In genomic region chr19:4398630-4398948, GRCm38 (mm10) we compare ENCODE assay signal across 8 mouse cellular contexts. TPM values are rescaled to one million over a fixed set of nuclear protein-coding genes. Genes with fewer than 3 reads are reported as not detected.
DNase-seq lines count a peak whose midpoint lies in the region; ATAC-seq and TF ChIP-seq lines count a peak whose summit lies in the region.

No protein-coding gene starts in this region.

- H3K27me3 ChIP-seq in heart, embryonic 11.5 days (ENCODE audit: control insufficient read depth, insufficient read depth, low read length): no peaks in the 10 kb centered on the region
- no peaks in the 10 kb centered on the region; the same call in 1 of the 2 replicates for H3K27me3 ChIP-seq in ES-Bruce4 (ENCODE audit: control insufficient read depth, insufficient read depth, low read length, poor library complexity, severe bottlenecking)
- H3K27me3 ChIP-seq in forebrain, embryonic 16.5 days (replicated peaks; ENCODE audit: control insufficient read depth, insufficient read depth, low read length): no peaks in the 10 kb centered on the region
- H3K27me3 ChIP-seq in liver, embryonic 15.5 days: peaks cover 20% of the 10 kb centered on the region

- H3K9me3 ChIP-seq in heart, embryonic 11.5 days (replicated peaks; ENCODE audit: control insufficient read depth, low read length): no peaks in the 10 kb centered on the region
- H3K9me3 ChIP-seq in ES-Bruce4 (replicated peaks; ENCODE audit: control insufficient read depth, insufficient read depth, low read length, poor library complexity, severe bottlenecking): no peaks in the 10 kb centered on the region
- no peaks in the 10 kb centered on the region for H3K9me3 ChIP-seq in forebrain, embryonic 16.5 days (ENCODE audit: control insufficient read depth, low read length)
- H3K9me3 ChIP-seq in liver, embryonic 15.5 days (replicated peaks): no peaks in the 10 kb centered on the region

- WGBS in heart, embryonic 11.5 days (ENCODE audit: insufficient replicate concordance): 28% methylated on average over 8 of the region's 8 CpGs
- 32% methylated on average over 8 of the region's 8 CpGs for WGBS in forebrain, embryonic 16.5 days
- 26% methylated on average over 8 of the region's 8 CpGs for WGBS in liver, embryonic 15.5 days (ENCODE audit: insufficient replicate concordance)

- H3K4me3 ChIP-seq in heart, embryonic 11.5 days (ENCODE audit: low read depth, low read length): peak overlapping the region; percentile 100
- peak overlapping the region; percentile 73 for H3K4me3 ChIP-seq in ES-Bruce4 (ENCODE audit: low read depth, low read length)
- peak overlapping the region; percentile 65 for H3K4me3 ChIP-seq in forebrain, embryonic 16.5 days (replicated peaks; ENCODE audit: low read length)
- peak overlapping the region; percentile 100 for H3K4me3 ChIP-seq in liver, embryonic 15.5 days (replicated peaks)

- no peak for DNase-seq in heart, adult 8-10 months (ENCODE audit: low spot score)
- no peak for DNase-seq in thymus, postnatal 0 days (ENCODE audit: low spot score)
- no peak for DNase-seq in spleen, postnatal 36 days (ENCODE audit: low spot score in 2 of 2)

- TF ChIP-seq POLR2A in ES-Bruce4 (IDR thresholded peaks at IDR 0.05; ENCODE audit: insufficient read depth, low read length): no peak

- H3K27ac ChIP-seq in heart, embryonic 11.5 days (ENCODE audit: low read depth, low read length): no peak overlapping the region
- no peak overlapping the region for H3K27ac ChIP-seq in ES-Bruce4 (ENCODE audit: insufficient read depth, low read length)
- H3K27ac ChIP-seq in forebrain, embryonic 16.5 days (ENCODE audit: low read length): no peak overlapping the region; the same call in 1 of the 2 replicates
- 0 out of 2 replicates have a peak overlapping the region, but pooled peaks have one; percentile 97 for H3K27ac ChIP-seq in liver, embryonic 15.5 days (replicated peaks)

- H3K9ac ChIP-seq in heart, embryonic 11.5 days (ENCODE audit: low read depth, low read length): peak overlapping the region; percentile 90
- H3K9ac ChIP-seq in ES-Bruce4 (ENCODE audit: low read depth, poor library complexity, severe bottlenecking): peak overlapping the region; percentile 99
- peak overlapping the region; percentile 83 for H3K9ac ChIP-seq in forebrain, embryonic 16.5 days (replicated peaks; ENCODE audit: low read depth, low read length)
- H3K9ac ChIP-seq in liver, embryonic 15.5 days: peak overlapping the region; percentile 100; the same call in 1 of the 2 replicates

- no peaks in the 10 kb centered on the region for H3K36me3 ChIP-seq in heart, embryonic 11.5 days (ENCODE audit: control insufficient read depth, insufficient read depth, low read length)
- H3K36me3 ChIP-seq in ES-Bruce4 (ENCODE audit: control insufficient read depth, insufficient read depth, low read length, poor library complexity, severe bottlenecking): no peaks in the 10 kb centered on the region; the same call in 1 of the 2 replicates
- no peaks in the 10 kb centered on the region for H3K36me3 ChIP-seq in forebrain, embryonic 16.5 days (ENCODE audit: control insufficient read depth, insufficient read depth)
- peaks cover 2% of the 10 kb centered on the region for H3K36me3 ChIP-seq in liver, embryonic 15.5 days (replicated peaks)

- no peak for ATAC-seq in heart, embryonic 11.5 days (replicated peaks; ENCODE audit: insufficient number of reproducible peaks, low FRiP score, low TSS enrichment)
- ATAC-seq in forebrain, embryonic 16.5 days: no peak
- no peak for ATAC-seq in liver, embryonic 15.5 days (ENCODE audit: insufficient read depth)
- no peak for ATAC-seq in monocyte, adult 5-6 weeks (replicated peaks; ENCODE audit: insufficient number of reproducible peaks, low FRiP score, low TSS enrichment, poor library complexity, severe bottlenecking)

- H3K4me1 ChIP-seq in heart, embryonic 11.5 days (ENCODE audit: control insufficient read depth, insufficient read depth, low read length): 0 out of 2 replicates have a peak, but pooled peaks cover 5% of the 10 kb centered on the region
- H3K4me1 ChIP-seq in ES-Bruce4 (ENCODE audit: control insufficient read depth, insufficient read depth, low read length): no peaks in the 10 kb centered on the region
- peaks cover 20% of the 10 kb centered on the region for H3K4me1 ChIP-seq in forebrain, embryonic 16.5 days (replicated peaks; ENCODE audit: control insufficient read depth, insufficient read depth, low read length)
- H3K4me1 ChIP-seq in liver, embryonic 15.5 days (replicated peaks): peaks cover 23% of the 10 kb centered on the region

- TF ChIP-seq CTCF in ES-Bruce4 (IDR thresholded peaks at IDR 0.05; ENCODE audit: low read depth, low read length): no peak

- peak overlapping the region; percentile 98 for H3K4me2 ChIP-seq in heart, embryonic 11.5 days
- H3K4me2 ChIP-seq in forebrain, embryonic 16.5 days (ENCODE audit: low read length): peak overlapping the region; percentile 88
- H3K4me2 ChIP-seq in liver, embryonic 15.5 days: peak overlapping the region; percentile 100

- no peak for TF ChIP-seq EP300 in ES-Bruce4 (IDR thresholded peaks at IDR 0.05; ENCODE audit: insufficient read depth, low read depth, low read length)

RNA-seq across cellular contexts. Expression of gene Kdm2a, which starts 0.5 kb away (rescaled TPM):
- polyA plus RNA-seq in heart, embryonic 11.5 days (2014; fragmentation: Nextera tagmentation; extraction: Ambion mirVana): 34.8 and 44.9 TPM in 2 replicates
- total RNA-seq in heart, adult 8-10 months (2022): 10 to 100 TPM; 36.9 to 47.7 (median 38.9) TPM
- polyA plus RNA-seq in ES-Bruce4 (2011; ENCODE audit: insufficient read depth, insufficient read length, low read depth, missing spikeins): 68.0 and 78.4 TPM in 2 replicates
- polyA plus RNA-seq in forebrain, embryonic 16.5 days (2015; fragmentation: Nextera tagmentation; extraction: Ambion mirVana): 38.9 and 42.1 TPM in 2 replicates
- polyA plus RNA-seq in liver, embryonic 15.5 days (2015; fragmentation: Nextera tagmentation; extraction: Ambion mirVana): 12.9 and 13.1 TPM in 2 replicates
- total RNA-seq in monocyte, adult 5-6 weeks (2017): 109 to 142 TPM (median 139 TPM) in 3 replicates
- polyA plus RNA-seq in thymus, postnatal 0 days (2015; fragmentation: Nextera tagmentation; extraction: Ambion mirVana): 26.0 and 27.6 TPM in 2 replicates

RNA-seq across cellular contexts. Expression of gene Rhod, which starts 40.6 kb away (rescaled TPM):
- polyA plus RNA-seq in heart, embryonic 11.5 days (2014; fragmentation: Nextera tagmentation; extraction: Ambion mirVana): 28.5 and 31.1 TPM in 2 replicates
- 1 to 10 TPM; 5.1 to 6.7 (median 5.8) TPM for total RNA-seq in heart, adult 8-10 months (2022)
- polyA plus RNA-seq in ES-Bruce4 (2011; ENCODE audit: insufficient read depth, insufficient read length, low read depth, missing spikeins): 12.4 and 16.9 TPM in 2 replicates
- polyA plus RNA-seq in forebrain, embryonic 16.5 days (2015; fragmentation: Nextera tagmentation; extraction: Ambion mirVana): 5.3 and 5.7 TPM in 2 replicates
- 7.9 and 8.5 TPM in 2 replicates for polyA plus RNA-seq in liver, embryonic 15.5 days (2015; fragmentation: Nextera tagmentation; extraction: Ambion mirVana)
- total RNA-seq in monocyte, adult 5-6 weeks (2017): not detected in 3 replicates
- polyA plus RNA-seq in thymus, postnatal 0 days (2015; fragmentation: Nextera tagmentation; extraction: Ambion mirVana): 6.6 and 7.7 TPM in 2 replicates
